Mouse (Mus musculus): ENCODE data around the gene Tulp2. TPM values are rescaled to one million over a fixed set of nuclear protein-coding genes. Genes with fewer than 3 reads are reported as not detected.

Gene Tulp2
- polyA plus RNA-seq, 1 experiment from 2014 or later: 0.22 TPM

GRCm38 (mm10) chr7:45530643-45531042, 49.0 kb downstream of the Tulp2 start:
- H3K27ac ChIP-seq: no peak overlapping the region
- no peaks in the 10 kb centered on the region for H3K9me3 ChIP-seq (replicated peaks)
- 79% methylated on average over 2 of the region's 2 CpGs for WGBS
- no peaks in the 10 kb centered on the region for H3K27me3 ChIP-seq
- no peak overlapping the region for H3K9ac ChIP-seq
- no peaks in the 10 kb centered on the region for H3K36me3 ChIP-seq (ENCODE audit: poor library complexity, severe bottlenecking)
- ATAC-seq: no peak
- H3K4me2 ChIP-seq: no peak overlapping the region
- peaks cover 2% of the 10 kb centered on the region for H3K4me1 ChIP-seq
- H3K4me3 ChIP-seq: no peak overlapping the region

- WGBS: 89% methylated on average over 1 of the region's 1 CpGs
- Histone ChIP-seq H3K9ac (no peak overlapping the region), H3K4me2 (no peak overlapping the region)
These were observed 54.0 kb downstream of the Tulp2 start for GRCm38 (mm10) chr7:45535676-45536075.

DNA sequence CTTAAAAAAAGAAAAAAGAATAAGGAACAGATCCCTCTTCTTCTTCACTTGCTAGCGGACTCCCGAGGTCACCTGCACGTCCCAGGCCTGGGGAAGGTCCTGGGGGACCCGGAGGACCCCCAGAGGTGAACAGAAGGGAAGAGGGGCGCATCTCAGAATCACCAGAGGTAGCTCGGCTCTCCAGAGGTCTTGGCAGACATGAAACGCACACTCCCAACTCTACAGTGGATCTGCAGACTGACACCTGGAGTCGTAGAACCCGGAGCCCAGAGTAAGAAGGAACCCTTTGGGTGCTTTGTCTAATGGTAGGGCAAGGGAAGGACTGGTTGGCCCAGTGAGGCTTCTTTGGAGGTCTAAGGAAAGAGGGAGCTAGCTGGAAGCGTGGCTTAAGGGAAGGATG, 55.9 kb downstream of the Tulp2 start:
- H3K27me3 ChIP-seq: no peaks in the 10 kb centered on the region
- H3K4me3 ChIP-seq: peak overlapping the region; percentile 58
- no peak for ATAC-seq
- H3K9ac ChIP-seq: peak overlapping the region; percentile 74
- no peak overlapping the region for H3K27ac ChIP-seq
- H3K4me1 ChIP-seq: peaks cover 9% of the 10 kb centered on the region
- peak overlapping the region; percentile 71 for H3K4me2 ChIP-seq
- H3K9me3 ChIP-seq (replicated peaks): no peaks in the 10 kb centered on the region
- 78% methylated on average over 10 of the region's 10 CpGs for WGBS
- H3K36me3 ChIP-seq (ENCODE audit: poor library complexity, severe bottlenecking): no peaks in the 10 kb centered on the region

More at GRCm38 (mm10) chr7:45535676-45536075, 54.0 kb downstream of the Tulp2 start:
- Histone ChIP-seq H3K36me3 (ENCODE audit: poor library complexity, severe bottlenecking) (no peaks in the 10 kb centered on the region), H3K9me3 (replicated peaks) (no peaks in the 10 kb centered on the region), H3K27ac (no peak overlapping the region), H3K4me1 (peaks cover 9% of the 10 kb centered on the region), H3K27me3 (no peaks in the 10 kb centered on the region), H3K4me3 (no peak overlapping the region)
- ATAC-seq: no peak

DNA sequence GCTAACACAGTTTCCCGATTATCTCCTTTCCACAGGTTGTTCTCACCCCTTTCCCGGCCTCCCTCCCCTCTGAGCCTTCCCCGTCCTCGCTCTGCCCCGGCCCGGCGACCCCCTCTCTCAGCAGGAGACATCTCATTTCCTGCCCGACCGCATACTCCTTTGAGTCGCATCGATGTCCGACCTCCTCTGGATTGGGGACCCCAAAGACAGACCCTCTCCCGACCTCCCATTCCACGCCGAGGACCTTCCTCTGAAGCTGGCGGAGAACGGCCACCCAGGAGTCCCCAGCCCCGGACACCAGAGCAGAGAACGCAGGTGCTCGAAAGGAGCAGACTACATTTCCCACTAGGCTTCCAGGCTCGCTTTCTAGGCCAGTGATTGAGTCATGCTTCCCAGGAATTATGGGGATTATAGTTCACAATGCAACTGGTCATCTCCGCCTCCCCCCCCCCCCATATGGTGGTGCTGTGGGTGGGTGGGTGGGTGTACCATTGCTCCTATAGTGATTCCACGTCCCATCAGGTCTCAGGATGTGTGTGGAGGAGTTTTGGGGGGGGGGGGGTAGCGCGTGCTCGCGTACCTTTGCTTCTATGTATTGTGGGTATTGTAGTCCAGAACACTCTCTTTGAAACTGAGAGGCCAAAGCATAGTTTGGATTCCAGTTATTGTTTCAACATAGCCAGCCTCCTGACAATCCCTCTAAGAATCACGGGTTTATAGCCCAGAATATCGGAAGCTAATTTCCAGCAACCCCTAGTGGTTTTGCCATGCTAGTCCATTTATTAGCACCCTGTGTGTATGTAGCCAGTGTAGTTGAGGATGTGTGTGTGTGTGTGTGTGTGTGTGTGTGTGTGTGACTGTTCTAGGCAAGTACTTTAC, 56.7 kb downstream of the Tulp2 start:
- Histone ChIP-seq H3K4me2 (peak overlapping the region; percentile 71), H3K4me3 (peak overlapping the region; percentile 58), H3K9ac (peak overlapping the region; percentile 74), H3K36me3 (ENCODE audit: poor library complexity, severe bottlenecking) (no peaks in the 10 kb centered on the region), H3K27ac (no peak overlapping the region), H3K27me3 (no peaks in the 10 kb centered on the region), H3K9me3 (replicated peaks) (no peaks in the 10 kb centered on the region), H3K4me1 (peaks cover 9% of the 10 kb centered on the region)
- ATAC-seq: peak; percentile 90
- WGBS: 1% methylated on average over 29 of the region's 29 CpGs

DNA sequence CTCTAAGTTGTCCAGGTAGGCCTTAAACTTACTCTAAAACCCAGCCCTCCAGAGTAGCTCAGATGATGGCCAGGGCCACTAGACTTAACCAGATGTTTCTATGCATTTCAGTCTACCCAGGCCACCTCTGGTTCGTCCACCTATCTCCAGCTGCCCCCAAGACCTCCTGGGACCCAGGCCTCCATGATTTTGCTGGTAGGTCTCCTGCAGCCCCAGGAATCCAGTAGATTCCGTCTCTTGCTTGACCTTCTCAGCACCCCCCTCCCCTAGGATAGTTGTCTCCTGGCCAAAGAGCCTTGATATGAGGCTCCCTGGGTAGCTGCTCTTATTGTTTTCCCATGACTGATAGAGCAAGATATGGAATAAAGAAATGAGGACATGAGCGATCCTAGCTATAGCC, 57.4 kb downstream of the Tulp2 start:
- no peak overlapping the region for H3K4me2 ChIP-seq
- peaks cover 9% of the 10 kb centered on the region for H3K4me1 ChIP-seq
- no peaks in the 10 kb centered on the region for H3K36me3 ChIP-seq (ENCODE audit: poor library complexity, severe bottlenecking)
- H3K9ac ChIP-seq: no peak overlapping the region
- H3K27me3 ChIP-seq: no peaks in the 10 kb centered on the region
- no peaks in the 10 kb centered on the region for H3K9me3 ChIP-seq (replicated peaks)
- H3K4me3 ChIP-seq: no peak overlapping the region
- WGBS: 82% methylated on average over 3 of the region's 3 CpGs
- no peak overlapping the region for H3K27ac ChIP-seq
- ATAC-seq: no peak; the same call in 1 of the 2 replicates

- H3K4me1 ChIP-seq: peaks cover 9% of the 10 kb centered on the region
- no peak overlapping the region for H3K9ac ChIP-seq
- no peaks in the 10 kb centered on the region for H3K36me3 ChIP-seq (ENCODE audit: poor library complexity, severe bottlenecking)
- H3K4me3 ChIP-seq: no peak overlapping the region
- WGBS: 78% methylated on average over 2 of the region's 2 CpGs
- ATAC-seq: no peak
- H3K4me2 ChIP-seq: no peak overlapping the region
- no peak overlapping the region for H3K27ac ChIP-seq
- no peaks in the 10 kb centered on the region for H3K27me3 ChIP-seq
- H3K9me3 ChIP-seq (replicated peaks): peaks cover 4% of the 10 kb centered on the region; the same call in 1 of the 2 replicates
These were observed 58.5 kb downstream of the Tulp2 start for GRCm38 (mm10) chr7:45540213-45540612.

- ATAC-seq: no peak
These were observed 62.8 kb downstream of the Tulp2 start for GRCm38 (mm10) chr7:45544525-45544924.

GRCm38 (mm10) chr7:45549641-45550436, 68.2 kb downstream of the Tulp2 start:
- Histone ChIP-seq H3K27me3 (no peaks in the 10 kb centered on the region), H3K4me3 (no peak overlapping the region), H3K27ac (no peak overlapping the region), H3K4me2 (no peak overlapping the region), H3K9me3 (replicated peaks) (no peaks in the 10 kb centered on the region), H3K9ac (peak overlapping the region; percentile 26; the same call in 1 of the 2 replicates), H3K36me3 (ENCODE audit: poor library complexity, severe bottlenecking) (no peaks in the 10 kb centered on the region), H3K4me1 (no peaks in the 10 kb centered on the region)
- no peak for ATAC-seq
- WGBS: 87% methylated on average over 16 of the region's 16 CpGs

More at GRCm38 (mm10) chr7:45544525-45544924, 62.8 kb downstream of the Tulp2 start:
- Histone ChIP-seq H3K36me3 (ENCODE audit: poor library complexity, severe bottlenecking) (no peaks in the 10 kb centered on the region), H3K27ac (no peak overlapping the region), H3K9ac (no peak overlapping the region), H3K4me2 (no peak overlapping the region), H3K27me3 (no peaks in the 10 kb centered on the region), H3K9me3 (replicated peaks) (peaks cover 4% of the 10 kb centered on the region; the same call in 1 of the 2 replicates), H3K4me3 (no peak overlapping the region), H3K4me1 (no peaks in the 10 kb centered on the region)
- 93% methylated on average over 1 of the region's 1 CpGs for WGBS

DNA sequence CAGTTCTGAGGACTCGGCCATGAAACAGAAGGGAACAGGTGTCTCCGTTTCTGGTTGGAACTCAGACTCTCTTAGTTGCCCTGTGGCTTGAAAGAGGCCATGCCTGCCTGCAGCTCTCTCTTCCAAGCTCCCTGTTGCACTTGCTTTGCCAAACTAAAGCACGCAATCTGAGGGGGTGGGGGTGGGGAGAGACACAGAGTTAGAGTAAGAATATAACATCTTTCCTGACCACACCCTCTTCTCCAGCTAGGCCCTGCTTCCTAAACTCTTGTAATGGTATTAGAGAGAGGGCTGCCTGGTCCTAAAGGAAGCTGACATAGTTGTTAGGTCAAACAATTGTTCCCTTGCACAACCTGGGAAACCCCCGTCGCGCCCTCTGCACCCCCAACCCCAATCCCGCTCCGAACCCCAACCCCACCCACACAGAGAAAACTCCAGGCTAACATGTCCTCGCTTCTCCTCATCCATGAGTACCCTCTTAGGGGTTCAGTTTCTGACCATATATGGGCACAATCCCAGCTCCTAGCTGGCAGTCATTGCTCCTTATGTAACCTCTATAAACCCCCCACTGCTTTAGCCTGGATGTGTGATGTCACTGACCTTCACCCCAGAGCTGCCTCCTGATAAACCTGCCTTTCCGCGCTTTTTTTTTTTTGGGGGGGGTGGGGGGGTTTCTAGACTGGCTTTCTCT, 69.3 kb downstream of the Tulp2 start:
- WGBS: 83% methylated on average over 11 of the region's 11 CpGs
- H3K36me3 ChIP-seq (ENCODE audit: poor library complexity, severe bottlenecking): no peaks in the 10 kb centered on the region
- H3K9me3 ChIP-seq (replicated peaks): no peaks in the 10 kb centered on the region
- no peaks in the 10 kb centered on the region for H3K27me3 ChIP-seq
- H3K4me2 ChIP-seq: no peak overlapping the region
- no peak overlapping the region for H3K27ac ChIP-seq
- ATAC-seq: no peak
- H3K9ac ChIP-seq: no peak overlapping the region
- no peaks in the 10 kb centered on the region for H3K4me1 ChIP-seq
- no peak overlapping the region for H3K4me3 ChIP-seq

DNA sequence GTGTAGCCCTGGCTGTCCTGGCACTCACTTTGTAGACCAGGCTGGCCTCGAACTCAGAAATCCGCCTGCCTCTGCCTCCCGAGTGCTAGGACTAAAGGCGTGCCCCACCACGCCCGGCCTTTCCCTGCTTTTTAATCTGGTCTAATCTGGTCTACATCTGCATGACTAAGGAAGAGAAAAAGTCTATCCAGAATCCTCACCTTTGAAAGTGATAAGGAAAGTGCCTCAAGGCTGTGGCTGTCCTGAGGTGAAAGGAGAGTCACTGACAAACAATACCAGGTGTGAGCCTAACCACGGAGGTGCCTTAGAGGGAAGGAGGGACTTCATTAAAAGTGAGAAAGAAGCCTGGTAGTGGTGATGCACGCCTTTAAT, 69.8 kb downstream of the Tulp2 start:
- H3K36me3 ChIP-seq (ENCODE audit: poor library complexity, severe bottlenecking): no peaks in the 10 kb centered on the region
- 80% methylated on average over 8 of the region's 8 CpGs for WGBS
- H3K4me1 ChIP-seq: no peaks in the 10 kb centered on the region
- no peaks in the 10 kb centered on the region for H3K9me3 ChIP-seq (replicated peaks)
- H3K4me2 ChIP-seq: no peak overlapping the region
- no peak overlapping the region for H3K9ac ChIP-seq
- ATAC-seq: no peak
- no peak overlapping the region for H3K27ac ChIP-seq
- H3K27me3 ChIP-seq: no peaks in the 10 kb centered on the region
- H3K4me3 ChIP-seq: no peak overlapping the region

GRCm38 (mm10) chr7:45553519-45553918, 71.8 kb downstream of the Tulp2 start:
- no peak for ATAC-seq
- H3K4me1 ChIP-seq: no peaks in the 10 kb centered on the region

DNA sequence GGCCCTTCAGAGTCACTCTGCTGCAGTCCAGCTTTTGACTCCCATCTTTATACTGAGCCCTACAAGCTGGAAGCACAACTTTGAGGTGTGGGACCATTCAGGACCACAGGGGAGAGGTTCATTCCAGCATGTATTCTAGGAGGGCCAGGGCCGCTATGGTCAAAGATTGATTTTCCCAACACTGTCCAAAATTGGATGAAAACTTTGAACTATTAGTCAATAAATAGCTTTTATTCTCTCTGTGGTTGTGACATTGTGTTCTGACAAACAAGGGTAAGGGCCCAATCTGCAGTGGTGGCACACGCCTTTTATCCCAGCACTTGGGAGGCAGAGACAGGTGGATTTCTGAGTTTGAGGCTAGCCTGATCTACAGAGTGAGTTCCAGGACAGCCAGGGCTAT, 72.3 kb downstream of the Tulp2 start:
- Histone ChIP-seq H3K36me3 (ENCODE audit: poor library complexity, severe bottlenecking) (no peaks in the 10 kb centered on the region), H3K4me1 (no peaks in the 10 kb centered on the region), H3K27me3 (no peaks in the 10 kb centered on the region), H3K9ac (no peak overlapping the region), H3K27ac (no peak overlapping the region), H3K4me3 (no peak overlapping the region), H3K9me3 (replicated peaks) (no peaks in the 10 kb centered on the region), H3K4me2 (no peak overlapping the region)
- ATAC-seq: no peak
- 86% methylated on average over 2 of the region's 2 CpGs for WGBS

More at GRCm38 (mm10) chr7:45553519-45553918, 71.8 kb downstream of the Tulp2 start:
- Histone ChIP-seq H3K36me3 (ENCODE audit: poor library complexity, severe bottlenecking) (no peaks in the 10 kb centered on the region), H3K27me3 (no peaks in the 10 kb centered on the region), H3K9me3 (replicated peaks) (no peaks in the 10 kb centered on the region), H3K9ac (no peak overlapping the region), H3K4me3 (no peak overlapping the region), H3K27ac (no peak overlapping the region), H3K4me2 (no peak overlapping the region)
- WGBS: 70% methylated on average over 8 of the region's 8 CpGs

Measured in forebrain, embryonic 13.5 days (tissue).